Mouse (Mus musculus) heart, adult 2 months (tissue): ENCODE data around the gene Cdh18.

ENCODE experiments used
- CTCF ChIP-seq: fragments of 200-600 bp; IDR thresholded peaks from 2 replicates; pipeline ENCODE4 v1.8.1; 2022; ENCODE audit warnings: antibody characterized with exemption, mild to moderate bottlenecking, moderate library complexity
- POLR2A ChIP-seq: fragments of 200-500 bp; IDR thresholded peaks from 2 replicates; pipeline ENCODE4 v1.6.1; 2011; ENCODE audit warnings: mild to moderate bottlenecking, low read depth, low read length, control low read depth; ENCODE audit not compliant: insufficient read depth

GRCm38 (mm10) chr15:23452098-23452625 is 903.3 kb downstream of the Cdh18 start:
- TF ChIP-seq CTCF (no peak), POLR2A (no peak)
